Mouse (Mus musculus) regulatory T cell (primary cell): Measurements from ENCODE around the gene Rapgef3.

Experiments
- in situ Hi-C: fragments of 300-600 bp; cut with MboI, MseI; formaldehyde crosslinking; loops from one replicate; pipeline ENCODE4 v1.15.1; 2025; ENCODE audit warnings: high pct_unique_total_duplicates

Rapgef3 gene

DNA sequence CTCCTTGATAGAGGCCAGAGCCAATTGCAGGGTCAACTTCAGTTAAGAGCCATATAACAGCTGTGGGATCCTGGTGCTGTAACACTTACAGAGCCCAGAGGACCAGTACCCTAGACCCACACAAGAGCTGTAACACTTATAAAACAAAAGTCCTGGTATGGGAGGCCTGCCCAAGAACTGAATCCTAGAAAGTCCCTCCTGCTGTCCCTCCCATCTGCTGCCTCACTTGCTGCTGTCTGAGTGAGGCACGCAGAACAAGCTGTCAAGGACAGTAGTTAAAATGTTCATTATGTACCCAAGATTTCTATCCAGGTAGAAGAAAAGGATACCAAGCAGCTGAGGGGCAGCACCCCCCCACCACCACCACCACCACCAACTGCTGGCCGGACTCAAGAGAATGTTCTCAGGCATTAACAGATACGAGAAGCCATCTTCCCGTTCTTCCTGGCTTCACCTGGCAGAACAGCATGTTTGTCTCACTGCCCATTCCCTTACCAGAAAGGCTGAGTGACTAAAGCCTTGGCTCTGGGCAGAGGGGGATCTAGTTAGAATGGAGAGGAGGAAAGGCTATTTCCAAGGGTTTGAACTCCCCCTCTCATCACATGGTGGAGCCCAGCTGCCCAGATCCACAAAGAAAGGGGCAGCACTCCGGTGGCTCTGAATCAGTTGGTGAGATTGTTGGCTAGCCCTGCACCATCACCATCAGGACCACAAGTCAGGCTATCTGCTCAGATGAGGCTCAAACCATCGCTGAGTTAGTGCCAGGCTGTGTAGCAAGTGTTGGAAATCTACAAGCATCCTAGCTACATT is 44.0 kb downstream of the Rapgef3 start:
- in situ Hi-C loops: no loop called here

GRCm38 (mm10) chr15:97721008-97721701 is 46.6 kb downstream of the Rapgef3 start:
- in situ Hi-C loops: no loop called here

DNA sequence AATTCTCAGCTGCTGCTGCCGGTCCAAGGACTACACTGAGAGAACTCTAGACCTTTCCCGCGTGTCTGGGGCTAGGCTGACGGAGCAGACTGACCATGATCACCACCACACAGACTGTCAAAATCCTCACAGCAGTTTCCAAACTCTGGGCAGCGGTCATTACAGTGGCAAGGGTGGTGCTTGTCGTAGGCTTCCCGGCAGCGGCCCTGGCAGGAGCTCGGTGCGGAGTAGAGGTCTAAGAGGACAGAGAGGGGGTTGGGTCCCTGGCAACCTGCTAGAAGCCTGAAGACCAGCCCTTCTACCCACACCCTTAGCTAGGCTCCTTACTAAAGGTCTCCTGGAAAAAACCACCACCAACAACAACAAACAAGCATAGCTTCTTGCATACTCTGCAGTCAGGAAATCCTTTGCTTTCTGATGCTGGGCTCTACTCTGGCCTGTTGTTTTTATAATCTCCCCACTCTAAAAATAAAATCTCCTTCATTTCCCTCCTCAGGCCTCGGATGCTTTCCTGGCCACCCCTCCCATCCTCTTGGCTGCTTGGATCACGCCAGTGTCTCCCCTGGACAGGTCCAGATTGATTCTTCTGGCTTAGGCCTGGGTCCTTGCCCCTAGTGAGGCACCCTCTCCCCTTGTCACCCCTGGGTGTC is 47.6 kb downstream of the Rapgef3 start:
- in situ Hi-C loops: no loop called here

DNA sequence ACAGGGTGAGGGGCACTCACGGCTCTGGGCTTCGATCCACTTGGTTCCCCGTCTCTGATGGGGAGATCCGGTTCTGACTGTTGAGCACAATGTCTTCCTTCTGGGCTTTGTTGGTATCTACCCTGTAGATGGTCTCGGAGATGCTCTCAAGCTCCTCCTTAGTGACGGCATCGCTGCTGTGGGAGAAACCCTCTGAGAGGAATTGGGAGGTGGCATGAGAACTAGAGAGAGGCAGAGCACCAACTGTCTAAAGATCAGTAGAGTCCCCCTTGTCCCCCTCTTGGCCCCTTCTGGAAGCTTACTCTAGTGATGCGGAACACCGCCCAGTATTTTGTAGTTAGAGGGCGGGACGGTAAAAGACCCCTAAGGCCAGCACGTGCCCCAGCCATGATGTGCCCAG is 48.3 kb downstream of the Rapgef3 start:
- in situ Hi-C loops: loop anchor here (5.0 kb wide), 2 partner anchors 73 to 138 kb away; no protein-coding TSS in a partner anchor

DNA sequence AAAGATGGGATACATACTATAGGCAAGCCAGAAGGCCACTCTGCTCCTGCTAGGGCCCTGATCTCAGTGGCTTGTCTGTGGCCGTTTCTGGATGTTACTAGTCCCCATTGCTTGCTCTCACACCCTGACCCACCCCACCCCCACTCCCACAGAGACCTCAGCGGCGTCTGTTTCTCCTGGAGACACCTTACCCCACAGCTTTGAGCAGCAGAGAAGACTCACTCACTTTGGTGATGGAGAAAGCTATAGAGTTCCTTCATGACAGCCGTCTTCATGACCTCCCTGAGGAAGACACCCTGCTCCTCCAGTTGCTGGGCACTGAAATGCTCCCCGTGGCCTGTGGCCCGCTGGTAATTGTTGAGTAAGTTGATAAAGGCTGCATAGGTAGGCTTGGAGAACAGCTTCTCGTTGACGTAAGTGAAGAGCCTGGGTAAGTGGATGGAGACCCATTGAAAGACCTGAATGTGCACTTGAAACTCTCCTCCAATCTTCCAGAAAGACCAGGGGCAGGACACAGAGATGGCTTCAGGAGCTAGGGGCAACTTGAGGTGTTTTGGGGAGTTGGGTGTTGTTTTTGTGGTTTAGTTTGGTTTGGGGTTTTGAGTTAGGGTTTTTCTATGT is 49.1 kb downstream of the Rapgef3 start:
- in situ Hi-C loops: loop anchor here (5.0 kb wide), 2 partner anchors 74 to 139 kb away; no protein-coding TSS in a partner anchor

DNA sequence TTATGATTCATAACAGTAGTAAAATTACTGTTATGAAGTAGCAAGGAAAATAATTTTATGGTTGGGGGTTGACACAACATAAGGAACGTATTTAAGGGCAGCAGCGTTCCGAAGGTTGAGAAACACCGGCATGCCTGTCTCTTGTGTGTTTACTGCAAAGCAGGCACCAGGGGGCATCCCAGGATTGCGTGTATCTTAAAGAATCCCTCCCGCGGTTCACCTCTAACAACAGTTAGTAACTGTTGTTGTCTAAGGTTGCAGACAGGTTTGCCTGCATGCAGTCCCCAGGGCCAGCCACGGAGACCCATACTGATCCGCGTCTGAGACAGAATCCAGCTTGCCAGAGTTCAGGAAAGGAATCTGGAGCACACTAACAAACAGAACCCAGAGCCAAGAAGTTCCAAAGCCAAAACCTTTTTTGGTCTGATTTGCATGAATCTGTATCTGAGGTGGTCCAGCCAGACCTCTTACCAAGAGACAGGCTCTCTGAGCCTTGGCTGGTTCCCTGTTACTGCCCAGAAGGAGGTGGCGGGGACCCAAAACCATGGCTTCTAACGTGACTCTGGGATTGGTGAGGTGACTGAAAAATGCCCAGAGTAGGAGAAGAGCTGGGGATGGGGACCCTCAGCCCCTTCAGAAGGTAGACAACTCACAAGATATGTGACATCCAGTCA is 49.8 kb downstream of the Rapgef3 start:
- in situ Hi-C loops: loop anchor here (5.0 kb wide), 2 partner anchors 74 to 139 kb away; no protein-coding TSS in a partner anchor

- in situ Hi-C loops: loop anchor here (5.0 kb wide), 2 partner anchors 76 to 141 kb away; no protein-coding TSS in a partner anchor
Measured at GRCm38 (mm10) chr15:97716782-97717181, 51.0 kb downstream of the Rapgef3 start.

- in situ Hi-C loops: loop anchor here (5.0 kb wide), 2 partner anchors 77 to 142 kb away; no protein-coding TSS in a partner anchor
Measured at GRCm38 (mm10) chr15:97715734-97716133, 52.0 kb downstream of the Rapgef3 start.

- in situ Hi-C loops: loop anchor here (5.0 kb wide), 2 partner anchors 77 to 142 kb away; no protein-coding TSS in a partner anchor
Measured at GRCm38 (mm10) chr15:97715083-97715482, 52.7 kb downstream of the Rapgef3 start.

GRCm38 (mm10) chr15:97712546-97712945 is 55.2 kb downstream of the Rapgef3 start:
- in situ Hi-C loops: no loop called here

DNA sequence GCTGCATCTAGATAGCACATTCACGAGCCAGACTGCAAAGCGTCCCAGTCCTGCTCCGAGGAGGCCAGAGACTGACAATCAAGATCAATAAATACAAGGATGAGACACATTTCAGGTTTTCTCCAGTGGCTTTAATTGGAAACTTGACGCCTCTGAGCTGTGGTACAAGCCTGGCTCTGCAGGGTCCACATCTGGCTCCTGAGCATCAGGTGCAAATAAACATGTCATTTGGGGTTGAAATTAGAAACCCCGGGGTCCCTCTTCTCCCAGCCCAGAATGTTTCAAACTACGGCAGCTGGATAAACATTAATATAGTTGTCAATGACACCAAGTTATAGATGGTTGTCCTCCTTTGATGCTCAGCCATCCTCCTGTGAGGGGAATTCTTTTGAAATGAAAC is 56.9 kb downstream of the Rapgef3 start:
- in situ Hi-C loops: no loop called here

- in situ Hi-C loops: no loop called here
Measured at GRCm38 (mm10) chr15:97705211-97706050, 62.3 kb downstream of the Rapgef3 start, which contains the start of gene Rpap3. Gene Rpap3, minus strand, starts transcription at chr15:97705825.

GRCm38 (mm10) chr15:97696616-97697015 is 71.2 kb downstream of the Rapgef3 start:
- in situ Hi-C loops: no loop called here
